Mouse (Mus musculus): ENCODE results near the gene Abcb8.

The Abcb8 gene

DNA sequence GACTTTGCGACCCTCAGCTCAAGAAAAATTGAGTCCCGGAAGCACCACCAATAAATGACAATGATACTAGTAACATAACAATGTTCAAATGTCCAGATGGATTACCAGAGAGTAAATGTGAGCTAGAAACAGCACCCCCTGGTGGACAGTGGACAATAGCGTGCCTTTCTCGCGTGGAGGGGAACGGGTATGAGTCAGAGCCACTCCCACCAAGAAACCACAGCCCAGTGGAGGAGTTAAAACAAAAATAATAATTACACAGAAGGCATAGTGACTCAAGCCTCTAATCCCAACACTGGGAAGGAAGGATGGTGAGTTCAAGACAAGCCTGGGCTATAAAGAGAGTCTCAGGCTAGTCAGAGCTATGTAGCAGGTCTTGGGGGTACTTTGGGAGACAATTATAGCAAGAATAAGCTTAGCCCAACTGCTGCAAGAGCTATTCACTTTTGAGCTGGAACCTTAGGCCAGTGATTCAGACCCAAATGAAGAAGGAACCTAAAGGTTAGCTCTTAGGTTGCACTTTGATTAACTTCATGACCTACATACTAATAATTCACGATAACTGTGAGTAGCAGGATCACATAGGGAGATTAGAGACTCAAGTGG is at the start of gene Abcb8:
Gene Abcb8, plus strand, starts transcription at position 272 of the 606 bp plus-strand sequence.
- peak; percentile 68 to 83 for DNase-seq (ENCODE audit: low spot score in 2 of 2)

- peak in 1 of 2 experiments; percentile 37 for DNase-seq (ENCODE audit: low spot score in 2 of 2)
These were observed 49.5 kb upstream of the Abcb8 start for GRCm38 (mm10) chr5:24343977-24344436.

GRCm38 (mm10) chr5:24344477-24345051 is 48.9 kb upstream of the Abcb8 start:
- no peak for DNase-seq (ENCODE audit: low spot score in 2 of 2)

- DNase-seq (ENCODE audit: low spot score in 2 of 2), result no peak
These were observed 47.1 kb upstream of the Abcb8 start for GRCm38 (mm10) chr5:24346313-24346712.

DNA sequence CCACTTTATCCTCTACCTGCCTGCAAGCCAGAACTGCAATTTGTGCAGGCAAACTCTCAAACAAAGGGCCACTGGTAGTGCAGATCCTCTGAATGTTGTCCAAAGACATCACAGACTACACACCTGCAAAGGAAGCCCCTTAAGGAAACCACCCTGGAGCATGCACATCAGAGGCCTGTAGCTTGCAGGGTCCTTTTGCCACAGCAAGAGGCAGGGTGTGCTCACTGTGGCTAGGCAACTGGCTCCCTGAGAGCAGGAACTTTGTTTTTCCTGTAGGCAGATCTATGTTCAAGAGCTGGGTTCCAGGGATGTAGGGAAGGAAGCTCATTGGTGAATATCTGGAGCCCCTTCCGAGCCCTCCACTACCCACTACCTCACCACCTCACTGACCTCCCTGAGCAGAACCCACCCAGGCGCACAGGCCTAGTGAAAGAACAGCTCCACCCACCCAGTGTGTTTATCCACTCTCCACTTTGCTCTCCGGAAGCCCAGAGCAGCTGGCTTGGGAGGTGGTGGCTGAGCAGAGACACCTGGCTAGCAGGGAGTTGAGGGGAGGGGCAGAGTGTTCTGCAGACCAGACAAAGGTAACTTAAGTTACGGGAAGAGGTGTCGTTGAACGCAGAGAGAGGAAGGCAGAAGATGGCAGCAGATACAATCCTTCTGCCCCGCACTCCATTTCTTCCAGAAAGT is 46.1 kb upstream of the Abcb8 start:
- no peak for DNase-seq (ENCODE audit: low spot score in 2 of 2)

DNA sequence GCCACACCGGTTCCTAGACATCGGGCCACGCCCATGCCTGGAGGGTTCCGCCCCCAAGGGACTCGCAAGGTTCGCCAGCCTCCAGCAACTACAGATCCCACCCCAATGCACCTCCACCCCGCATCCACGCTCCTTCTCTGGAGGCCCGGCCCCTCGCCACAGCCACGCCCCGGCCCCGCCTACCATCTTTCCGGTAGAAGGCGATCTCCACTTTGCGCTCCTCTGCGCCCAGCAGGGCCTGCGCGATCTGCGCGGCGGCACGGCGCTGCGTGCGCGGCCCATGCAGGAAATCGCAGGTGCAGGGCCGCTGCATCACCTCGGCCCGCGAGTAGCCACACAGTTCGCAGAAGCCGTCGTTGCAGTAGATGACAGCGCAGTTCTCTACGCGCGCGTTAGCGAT is 45.3 kb upstream of the Abcb8 start:
- DNase-seq (ENCODE audit: low spot score in 2 of 2), result peak; percentile 35 to 42

GRCm38 (mm10) chr5:24348546-24348945 is 44.9 kb upstream of the Abcb8 start:
- no peak for DNase-seq (ENCODE audit: low spot score in 2 of 2)

DNA sequence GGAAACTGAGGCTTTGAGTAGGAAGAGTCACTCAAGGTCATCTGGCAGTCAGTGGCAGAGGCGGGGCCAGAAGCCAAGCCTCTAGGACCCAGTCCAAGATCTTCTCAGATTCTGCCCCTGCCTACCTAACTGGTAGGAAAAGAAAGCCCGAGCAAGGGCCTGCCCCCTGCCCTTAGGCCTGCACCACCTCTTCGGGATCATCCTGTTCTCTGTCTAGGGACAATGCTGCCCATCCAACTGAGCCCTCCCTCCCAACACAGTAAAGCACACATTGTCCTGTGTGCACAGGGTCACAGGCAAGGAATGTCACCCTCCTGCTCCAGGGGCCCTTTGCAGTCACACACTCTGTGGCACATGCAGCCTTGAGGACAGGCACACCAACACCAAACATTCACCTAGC is 43.4 kb upstream of the Abcb8 start:
- DNase-seq (ENCODE audit: low spot score in 2 of 2), result no peak

GRCm38 (mm10) chr5:24350531-24351250 is 42.8 kb upstream of the Abcb8 start:
- peak in 1 of 2 experiments; percentile 46 for DNase-seq (ENCODE audit: low spot score in 2 of 2)

DNA sequence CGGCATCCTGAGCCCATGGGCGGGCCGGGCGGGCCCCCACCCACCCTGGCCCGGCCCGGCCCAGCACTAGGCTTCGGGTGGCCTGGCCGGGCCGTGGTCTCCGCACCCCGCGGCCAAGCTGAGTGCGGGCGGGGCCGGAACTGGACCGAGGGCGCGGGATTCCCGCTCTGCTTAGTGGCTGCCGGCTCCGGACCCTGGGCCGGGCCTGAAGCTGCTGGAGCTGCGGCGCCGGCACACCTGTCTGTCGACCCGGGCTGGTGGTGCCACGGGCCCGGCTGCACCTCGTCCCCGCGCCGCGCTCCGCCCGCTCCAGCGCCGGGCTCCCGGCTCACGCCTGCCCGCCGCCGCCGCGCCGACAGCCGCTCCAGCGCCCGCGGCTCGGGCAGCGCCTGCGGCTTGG is 42.2 kb upstream of the Abcb8 start, which contains the start of gene Kcnh2:
Gene Kcnh2, minus strand, starts transcription at position 327 of the 400 bp plus-strand sequence.
- no peak for DNase-seq (ENCODE audit: low spot score in 2 of 2)

GRCm38 (mm10) chr5:24351701-24352171 is 41.7 kb upstream of the Abcb8 start:
- peak; percentile 79 to 84 for DNase-seq (ENCODE audit: low spot score in 2 of 2)

DNA sequence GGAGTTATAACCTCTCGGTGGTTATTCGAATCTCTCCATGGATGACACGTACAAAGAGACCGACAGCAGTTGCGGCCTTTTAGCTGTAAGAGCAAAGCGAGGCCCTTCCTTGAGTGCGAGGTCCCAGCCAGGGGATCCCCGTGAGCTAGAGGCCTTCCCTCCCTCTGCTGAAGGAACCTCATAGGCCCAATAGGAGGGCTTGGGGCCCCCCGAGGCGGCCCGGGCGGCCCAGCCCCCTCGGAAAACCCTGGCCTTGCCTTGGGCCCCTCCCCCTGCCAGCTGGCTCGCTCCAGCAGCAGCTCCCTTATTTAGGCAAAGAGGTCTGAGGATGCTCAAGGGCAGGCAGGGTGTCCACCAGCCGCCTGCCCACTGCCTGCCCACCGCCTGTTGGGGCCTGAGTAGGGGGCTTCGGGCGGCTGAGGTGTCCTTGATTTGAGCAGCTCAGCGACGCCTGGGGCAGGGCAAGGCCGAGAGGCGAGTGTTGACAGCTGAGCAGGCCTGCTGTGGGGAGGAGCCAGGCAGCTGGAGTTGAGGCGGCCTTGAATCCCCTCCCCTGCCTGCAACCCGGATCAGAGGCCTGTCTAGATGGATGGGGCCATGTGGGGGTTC is 41.1 kb upstream of the Abcb8 start:
- DNase-seq (ENCODE audit: low spot score in 2 of 2), result no peak

DNA sequence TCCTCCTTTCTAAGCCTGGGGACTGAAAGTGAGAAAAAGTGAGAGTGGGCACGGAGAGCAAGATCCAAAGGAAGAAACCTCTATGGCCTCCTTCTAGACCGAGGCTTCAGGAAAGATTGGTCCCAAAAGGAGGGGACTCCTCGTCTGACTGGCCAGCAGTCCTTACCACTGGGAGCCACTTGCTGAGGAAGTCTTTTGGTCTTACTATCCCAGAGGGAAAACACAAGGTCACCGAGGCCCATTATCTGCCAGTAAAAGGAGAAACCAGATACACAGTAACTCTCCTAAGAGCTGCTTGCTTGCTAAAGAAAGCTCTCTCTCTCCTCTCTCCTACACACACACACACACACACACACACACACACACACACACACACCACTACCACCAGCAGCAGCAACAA is 40.1 kb upstream of the Abcb8 start:
- DNase-seq (ENCODE audit: low spot score in 2 of 2), result no peak

DNA sequence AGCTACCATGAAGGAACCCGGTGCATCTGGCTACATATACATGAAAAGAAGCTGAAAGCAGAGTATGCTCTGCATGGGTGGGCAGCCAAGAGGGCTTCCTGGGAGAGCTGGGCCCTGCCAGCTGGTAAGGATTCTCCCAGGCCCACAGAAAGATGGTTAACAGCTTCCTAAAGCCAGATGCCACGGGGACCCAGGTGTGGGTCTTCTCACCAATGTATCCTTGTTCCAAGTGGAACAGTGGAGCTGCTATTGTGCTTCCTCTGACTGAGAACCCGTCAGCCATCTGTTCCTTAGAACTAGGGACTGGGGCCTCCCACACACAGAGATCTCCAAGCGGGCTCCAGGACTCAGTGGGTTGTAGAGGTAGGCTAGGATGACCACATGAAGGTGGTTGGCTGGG is 36.7 kb upstream of the Abcb8 start:
- DNase-seq (ENCODE audit: low spot score in 2 of 2), result no peak

GRCm38 (mm10) chr5:24357461-24357860 is 36.0 kb upstream of the Abcb8 start:
- DNase-seq (ENCODE audit: low spot score in 2 of 2), result peak in 1 of 2 experiments; percentile 31

DNA sequence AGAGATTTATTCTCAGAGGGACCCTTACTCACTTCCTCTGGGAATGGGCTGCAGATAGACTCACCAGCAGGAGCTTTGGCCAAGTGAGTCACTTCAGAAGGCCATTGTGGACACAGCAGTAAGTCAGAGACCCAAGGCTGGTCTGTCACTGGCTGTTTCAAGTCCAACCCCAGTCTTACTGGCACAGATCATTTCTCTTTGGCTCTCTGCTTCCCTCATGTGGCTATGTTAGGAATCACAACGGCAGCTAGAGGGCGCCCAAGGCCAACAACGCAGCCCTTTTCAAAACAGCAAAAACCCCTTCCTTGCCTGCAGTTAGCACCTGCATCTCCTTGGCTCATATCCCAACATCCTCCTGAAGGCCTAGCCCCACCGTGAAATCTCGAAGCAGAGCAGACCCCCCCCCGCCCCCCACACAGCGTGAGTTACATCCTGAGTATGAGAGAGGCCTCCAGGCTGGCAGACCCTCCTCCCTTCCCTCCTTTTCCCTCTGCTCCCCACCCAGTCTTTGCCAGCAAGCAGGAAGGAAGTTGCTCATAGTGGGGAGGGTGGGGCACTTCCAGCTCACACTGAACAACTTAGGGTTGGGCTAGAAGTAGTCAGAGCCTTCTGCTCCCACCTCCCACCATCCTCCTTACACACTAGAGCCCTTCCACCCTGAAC is 32.5 kb upstream of the Abcb8 start:
- DNase-seq (ENCODE audit: low spot score in 2 of 2), result peak; percentile 83 to 90

GRCm38 (mm10) chr5:24363467-24363866 is 30.0 kb upstream of the Abcb8 start:
- DNase-seq (ENCODE audit: low spot score in 2 of 2), result no peak

DNA sequence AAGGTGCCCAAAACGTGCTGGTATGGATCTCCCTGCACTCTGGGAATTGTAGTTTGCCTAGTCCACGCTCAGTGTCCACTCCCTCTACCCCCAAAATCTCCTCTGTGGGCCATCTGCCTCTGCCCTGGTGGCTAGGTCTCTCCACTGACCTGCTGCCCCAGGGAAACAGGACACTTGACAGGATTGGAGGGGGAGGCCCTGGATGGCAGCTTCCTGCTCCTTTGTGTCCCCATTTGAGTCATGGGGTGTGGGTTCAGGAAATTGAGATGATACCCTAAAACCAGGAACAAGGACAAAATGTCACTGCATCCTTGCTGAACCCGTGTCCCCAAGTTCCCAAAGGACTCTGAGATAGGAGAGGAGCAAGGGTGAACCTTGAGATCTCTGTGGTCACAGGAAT is 29.4 kb upstream of the Abcb8 start:
- DNase-seq (ENCODE audit: low spot score in 2 of 2), result no peak

DNA sequence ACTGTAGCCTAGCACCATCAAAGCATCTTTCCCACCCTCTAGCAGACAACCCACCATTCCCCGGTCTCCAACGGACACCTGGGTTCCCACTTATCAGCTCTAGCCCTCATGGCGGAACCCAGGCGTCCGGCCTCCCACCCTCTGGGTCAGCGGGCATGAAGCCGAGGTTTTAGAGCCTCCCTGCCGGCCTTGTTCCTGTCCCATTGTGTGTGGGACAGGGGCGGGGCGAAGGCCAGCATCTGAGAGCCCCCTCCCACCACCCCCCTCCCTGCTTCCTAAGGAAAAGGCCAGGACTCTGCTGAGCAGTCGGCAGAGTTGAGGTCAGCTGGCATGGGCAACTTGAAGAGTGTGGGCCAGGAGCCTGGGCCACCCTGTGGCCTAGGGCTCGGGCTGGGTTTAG is 29.0 kb upstream of the Abcb8 start, which contains the start of gene Nos3:
Gene Nos3, plus strand, starts transcription at position 303 of the 400 bp plus-strand sequence.
- DNase-seq (ENCODE audit: low spot score in 2 of 2), result no peak

DNA sequence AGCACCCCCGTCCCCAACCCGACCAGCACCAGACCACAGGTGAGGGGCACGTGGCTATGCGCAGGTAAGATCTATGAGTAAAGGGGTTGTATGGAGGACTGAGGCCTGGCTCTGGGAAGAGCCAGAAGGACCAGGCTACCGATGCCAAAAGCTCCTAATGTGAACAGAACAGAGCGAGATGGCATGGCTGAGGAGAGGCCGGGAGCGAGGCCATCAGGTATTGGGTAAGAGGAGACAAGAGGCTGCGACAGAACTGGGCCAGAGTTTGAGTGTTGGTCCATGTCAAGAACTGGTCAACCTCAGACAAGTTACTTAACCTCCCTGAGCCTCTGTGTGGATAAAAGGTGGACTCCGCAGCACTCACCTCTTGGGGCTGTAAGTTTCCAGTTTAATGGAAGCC is 28.5 kb upstream of the Abcb8 start:
- DNase-seq (ENCODE audit: low spot score in 2 of 2), result no peak

GRCm38 (mm10) chr5:24365528-24365927 is 27.9 kb upstream of the Abcb8 start:
- DNase-seq (ENCODE audit: low spot score in 2 of 2), result no peak

Data from cerebellum, postnatal 4 days (tissue).